Mouse (Mus musculus): ENCODE results near the gene Wrap53.

The Wrap53 gene

DNA sequence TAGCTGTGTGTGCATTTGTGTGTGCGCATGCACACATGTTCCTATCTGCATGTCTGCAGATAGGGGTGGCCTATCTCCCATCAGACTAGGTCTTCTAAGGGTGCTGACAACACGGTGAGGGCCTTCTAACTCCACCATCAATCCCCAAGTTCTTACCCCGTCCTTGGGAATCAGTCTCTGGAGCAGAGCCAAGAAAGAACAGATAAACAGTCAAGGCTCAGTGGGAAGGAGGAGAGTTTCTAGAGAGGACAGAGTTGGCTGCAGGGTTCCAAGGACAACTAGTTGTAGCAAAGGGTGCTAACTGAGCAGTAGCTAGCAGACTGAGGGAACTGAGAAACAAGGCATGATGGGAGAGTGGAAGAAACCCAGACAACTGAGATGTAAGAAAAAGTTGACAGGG lies 21.7 kb upstream of the Wrap53 start:
- DNase-seq (ENCODE audit: low read depth, low spot score), result no peak

DNA sequence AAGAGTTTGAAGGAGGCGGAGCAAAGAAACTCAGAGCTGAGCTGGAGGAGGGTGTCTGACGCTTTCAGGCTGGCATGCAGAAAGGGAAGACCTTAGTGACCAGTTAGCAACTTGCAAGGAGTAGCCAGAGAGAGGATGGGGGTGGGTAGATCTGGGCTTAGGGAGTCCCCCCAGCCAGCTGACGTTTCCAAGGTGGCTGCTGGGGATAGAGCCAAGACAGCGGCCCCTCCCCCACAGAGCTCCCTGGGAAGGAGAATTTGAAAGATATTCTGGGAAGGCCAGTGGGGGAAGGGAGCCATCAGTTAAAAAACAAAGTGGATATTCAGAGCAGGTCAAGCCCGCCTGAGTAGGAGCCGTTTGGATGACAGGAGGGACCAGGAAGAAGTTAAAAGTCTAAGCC lies 20.0 kb upstream of the Wrap53 start:
- DNase-seq (ENCODE audit: low read depth, low spot score), result peak; percentile 55

DNA sequence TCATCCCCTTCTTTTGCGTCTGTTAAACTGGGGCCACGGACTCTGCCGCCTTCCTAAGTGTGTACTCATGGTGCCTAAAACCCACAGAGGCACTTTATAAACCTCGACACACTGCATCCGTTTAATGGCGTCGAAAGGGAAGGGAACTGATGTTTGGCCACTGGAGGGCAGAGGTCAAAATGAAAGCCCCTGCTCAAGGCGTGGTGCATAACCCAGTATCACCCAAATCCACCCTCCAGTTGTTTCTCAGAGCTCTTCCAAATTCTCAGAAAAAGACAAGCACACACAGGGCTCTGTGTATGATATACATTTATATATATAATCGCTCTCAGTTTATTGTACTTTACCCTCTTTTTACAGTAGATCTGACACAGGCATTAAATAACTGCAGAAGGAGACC lies 19.4 kb upstream of the Wrap53 start:
- DNase-seq (ENCODE audit: low read depth, low spot score), result no peak

DNA sequence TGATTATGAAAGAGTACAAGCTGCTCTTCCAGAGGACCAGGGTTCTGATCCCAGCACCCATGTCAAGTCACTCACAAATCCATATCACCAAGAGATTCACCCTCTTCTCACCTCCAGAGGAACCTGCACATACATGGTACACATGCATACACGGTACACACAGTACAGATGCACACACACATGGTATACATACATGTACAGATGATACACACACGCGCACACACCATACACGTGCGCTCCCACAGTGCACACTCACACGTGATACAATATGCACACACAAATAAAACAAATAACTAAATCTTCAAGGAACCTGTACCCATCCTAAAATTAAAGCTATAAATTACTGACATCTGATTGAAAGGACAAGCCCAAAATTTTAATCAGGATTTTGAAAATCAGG lies 14.8 kb upstream of the Wrap53 start:
- no peak for DNase-seq (ENCODE audit: low read depth, low spot score)

DNA sequence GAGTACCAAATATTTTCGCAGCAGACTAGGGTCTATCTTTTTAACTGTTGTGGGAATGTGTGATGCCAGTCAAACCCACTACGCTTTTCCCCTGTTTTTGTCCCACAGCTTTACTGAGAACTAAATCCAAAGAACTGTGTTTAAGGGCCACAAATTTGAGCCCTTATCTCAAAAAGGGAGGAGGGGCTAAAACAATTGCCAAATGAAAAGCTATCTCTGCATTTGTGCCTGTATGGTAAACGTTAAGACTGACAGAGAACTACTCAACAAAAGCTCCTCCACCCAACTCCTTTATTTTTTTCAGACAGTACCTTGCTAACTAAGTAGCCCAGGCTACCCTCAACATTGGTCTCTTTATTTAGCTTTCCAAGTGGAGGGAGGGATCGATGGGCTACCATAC lies 12.7 kb upstream of the Wrap53 start:
- no peak for DNase-seq (ENCODE audit: low read depth, low spot score)

DNA sequence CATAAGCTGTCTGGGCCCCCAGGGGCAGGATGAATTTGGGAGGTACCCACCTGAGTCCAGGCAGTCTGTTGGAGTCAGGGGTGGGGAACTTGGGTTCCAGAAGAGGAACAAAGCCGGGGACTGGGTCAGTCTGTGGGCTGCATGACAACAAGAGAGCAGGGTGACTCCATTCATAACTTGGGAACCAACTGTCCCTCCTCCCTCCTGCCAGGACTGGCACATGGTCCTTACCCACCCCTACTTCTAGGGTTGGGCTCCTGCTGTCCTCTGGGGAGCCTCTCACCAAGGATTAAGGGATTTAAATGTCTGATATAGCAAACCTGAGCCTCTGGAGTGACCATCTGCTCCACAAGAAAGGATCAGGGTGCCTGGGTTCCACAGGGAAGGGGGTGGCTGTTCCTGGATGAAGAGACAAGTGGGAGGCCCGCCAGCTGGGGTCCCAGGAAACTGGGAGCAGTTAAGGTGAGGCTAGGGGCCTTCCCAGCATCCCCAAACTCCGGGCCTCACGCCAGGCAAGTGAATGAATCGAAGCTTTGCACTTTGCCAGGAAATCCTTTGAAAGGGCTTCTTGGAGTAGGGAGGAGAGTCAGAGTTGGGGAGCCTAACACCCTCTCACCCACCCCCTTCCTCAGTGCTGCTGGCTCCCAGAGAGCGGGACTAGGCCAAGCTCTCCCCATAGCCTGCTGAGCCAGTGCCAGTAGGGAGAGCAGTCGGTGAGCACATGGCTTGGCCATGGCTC lies 12.0 kb upstream of the Wrap53 start:
- peak; percentile 66 for DNase-seq (ENCODE audit: low read depth, low spot score)

DNA sequence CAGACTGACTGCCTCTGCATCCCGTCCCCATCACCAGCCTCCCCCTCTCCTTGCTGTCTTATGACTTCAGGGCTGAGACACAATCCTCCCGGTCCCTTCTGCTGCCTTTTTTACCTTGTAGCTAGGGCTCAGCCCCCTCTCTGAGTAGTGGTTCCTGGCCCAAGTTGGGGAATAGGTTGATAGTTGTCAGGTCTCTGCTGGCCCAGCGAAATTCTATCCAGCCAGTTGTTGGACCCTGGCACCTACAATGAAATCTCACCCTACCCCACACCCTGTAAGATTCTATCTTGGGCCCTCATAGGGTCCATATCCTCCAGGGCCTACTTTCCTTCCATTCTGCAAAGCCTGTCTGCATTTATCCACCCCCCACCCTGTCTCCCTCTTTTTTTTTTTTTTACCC lies 11.4 kb upstream of the Wrap53 start:
- no peak for DNase-seq (ENCODE audit: low read depth, low spot score)

DNA sequence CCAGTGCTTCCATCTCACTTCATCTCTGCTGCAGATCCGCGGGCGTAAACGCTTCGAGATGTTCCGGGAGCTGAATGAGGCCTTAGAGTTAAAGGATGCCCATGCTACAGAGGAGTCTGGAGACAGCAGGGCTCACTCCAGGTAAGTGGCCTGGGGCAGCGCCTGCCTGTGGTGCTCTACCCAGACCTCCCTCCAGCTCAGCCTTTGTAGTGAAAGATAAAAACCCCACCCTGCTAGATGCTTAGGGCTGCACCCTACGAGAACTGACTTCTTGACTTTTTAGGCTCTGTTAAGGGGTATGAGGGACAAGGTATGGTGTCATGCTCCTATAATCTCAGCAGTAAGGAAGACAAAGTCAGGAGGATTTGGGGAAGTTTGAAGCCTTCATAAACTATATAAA lies 10.6 kb upstream of the Wrap53 start:
- DNase-seq (ENCODE audit: low read depth, low spot score), result no peak

DNA sequence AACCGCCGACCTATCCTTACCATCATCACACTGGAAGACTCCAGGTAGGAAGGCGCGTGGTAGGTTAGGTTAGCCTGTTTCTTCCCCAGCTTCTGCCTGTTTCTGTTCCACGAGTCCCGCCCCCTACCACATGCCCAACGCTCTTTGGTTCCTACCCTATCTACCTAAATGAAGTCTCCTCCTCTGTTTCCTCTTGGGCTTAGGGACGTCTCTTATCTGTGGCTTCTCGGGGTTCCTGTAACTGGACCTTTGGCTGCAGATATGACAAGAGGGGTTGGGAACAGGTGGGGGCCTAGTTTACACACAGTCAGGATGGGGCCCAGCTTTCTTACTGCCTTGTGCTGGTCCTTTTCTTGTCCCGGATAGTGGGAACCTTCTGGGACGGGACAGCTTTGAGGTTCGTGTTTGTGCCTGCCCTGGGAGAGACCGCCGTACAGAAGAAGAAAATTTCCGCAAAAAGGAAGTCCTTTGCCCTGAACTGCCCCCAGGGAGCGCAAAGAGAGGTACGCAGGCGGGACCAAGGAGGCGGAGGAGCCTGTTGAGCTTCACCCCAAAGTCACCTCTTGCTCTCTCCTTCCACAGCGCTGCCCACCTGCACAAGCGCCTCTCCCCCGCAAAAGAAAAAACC lies 9.3 kb upstream of the Wrap53 start:
- DNase-seq (ENCODE audit: low read depth, low spot score), result no peak

DNA sequence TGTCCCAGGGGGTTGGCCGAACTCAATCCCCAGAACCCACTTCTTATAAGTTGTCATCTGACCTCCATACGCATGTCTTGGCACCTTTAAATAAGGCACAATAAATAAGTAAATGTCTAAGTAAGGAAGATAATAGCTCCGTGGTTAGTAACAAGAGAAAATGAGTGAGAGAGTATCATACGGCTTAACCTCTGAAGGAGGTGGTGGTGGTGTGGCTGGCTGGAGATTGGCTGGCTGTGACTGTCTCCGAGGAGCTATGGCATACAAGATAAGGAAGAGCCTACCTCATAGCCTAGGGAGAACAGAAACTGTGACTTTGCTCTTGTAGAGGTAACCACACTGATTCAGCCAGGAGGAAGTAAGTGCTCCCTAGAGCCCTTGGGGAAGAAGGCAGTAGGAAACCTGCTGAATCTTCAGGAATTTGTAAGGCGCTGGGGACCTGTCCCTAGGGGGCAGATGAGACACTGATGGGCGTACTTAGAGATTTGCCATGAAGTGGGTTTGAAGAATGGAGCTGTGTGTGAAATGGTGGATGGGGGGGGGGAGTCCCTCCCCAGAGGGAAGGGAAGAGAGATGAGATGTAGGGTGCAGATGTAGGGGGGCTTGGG lies 5.8 kb upstream of the Wrap53 start:
- DNase-seq (ENCODE audit: low read depth, low spot score), result no peak

DNA sequence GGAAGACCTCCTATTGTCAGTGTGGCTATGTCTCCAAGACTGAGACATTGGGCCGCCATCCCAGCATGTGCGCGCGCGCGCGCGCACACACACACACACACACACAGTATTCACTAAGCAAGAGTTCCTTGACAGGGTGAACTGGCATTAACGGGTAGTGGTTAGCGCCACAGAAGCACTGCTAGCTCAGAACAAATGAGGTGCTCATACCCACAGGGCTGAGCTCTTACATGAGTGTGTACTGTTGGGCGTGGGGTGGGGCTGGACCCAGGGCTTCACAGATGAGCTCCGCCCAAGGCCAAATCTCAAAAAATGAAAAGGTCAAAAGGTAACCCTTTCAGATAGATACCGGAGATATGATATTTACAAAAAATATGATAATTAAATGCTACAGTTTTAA lies 4.9 kb upstream of the Wrap53 start:
- DNase-seq (ENCODE audit: low read depth, low spot score), result no peak

DNA sequence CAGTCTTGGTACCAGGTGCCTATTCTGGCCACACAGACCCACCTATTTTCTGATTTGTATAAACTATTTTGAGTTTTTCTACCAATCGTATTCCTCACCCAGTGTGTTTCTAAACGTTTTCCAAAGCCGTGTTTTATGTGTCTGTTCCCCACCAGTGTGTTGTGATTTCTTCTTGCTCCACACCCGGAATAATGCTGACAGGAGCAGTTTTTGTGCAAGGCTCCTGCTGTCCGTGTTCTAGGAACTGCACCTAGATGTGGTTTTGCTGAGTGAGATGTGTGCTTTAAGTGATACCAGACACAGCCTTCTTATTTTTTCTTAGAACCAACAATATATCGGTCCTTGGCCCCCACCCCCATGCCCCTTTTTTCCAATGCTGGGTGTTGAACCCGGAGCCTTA lies 4.0 kb upstream of the Wrap53 start:
- no peak for DNase-seq (ENCODE audit: low read depth, low spot score)

DNA sequence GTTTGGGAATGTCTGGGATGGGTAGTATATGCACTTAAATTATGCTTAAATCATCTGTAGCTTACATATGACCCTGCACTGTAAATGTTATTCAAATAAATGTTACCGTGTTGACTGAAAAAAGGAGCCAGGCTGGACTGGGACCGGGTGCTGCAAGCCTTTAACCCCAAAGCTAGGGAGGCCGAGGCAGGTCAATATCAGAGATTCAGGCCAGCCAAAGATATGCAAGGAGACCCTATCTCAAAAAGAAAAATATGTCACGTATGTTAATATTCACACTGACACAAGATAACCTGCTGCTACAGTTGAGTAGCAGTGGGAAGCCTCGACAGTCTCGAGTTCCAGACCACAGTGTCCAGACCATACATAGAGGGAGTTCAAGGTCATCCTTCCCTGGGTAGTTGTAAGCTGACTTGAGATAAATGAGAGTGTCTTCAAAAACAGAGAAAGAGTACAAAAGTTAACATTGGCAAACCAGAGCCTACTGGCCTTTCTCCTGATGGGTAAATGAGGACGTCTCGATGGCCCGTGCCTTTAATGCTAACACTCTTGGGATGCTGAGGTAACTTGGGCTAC lies 2.3 kb upstream of the Wrap53 start:
- DNase-seq (ENCODE audit: low read depth, low spot score), result no peak

DNA sequence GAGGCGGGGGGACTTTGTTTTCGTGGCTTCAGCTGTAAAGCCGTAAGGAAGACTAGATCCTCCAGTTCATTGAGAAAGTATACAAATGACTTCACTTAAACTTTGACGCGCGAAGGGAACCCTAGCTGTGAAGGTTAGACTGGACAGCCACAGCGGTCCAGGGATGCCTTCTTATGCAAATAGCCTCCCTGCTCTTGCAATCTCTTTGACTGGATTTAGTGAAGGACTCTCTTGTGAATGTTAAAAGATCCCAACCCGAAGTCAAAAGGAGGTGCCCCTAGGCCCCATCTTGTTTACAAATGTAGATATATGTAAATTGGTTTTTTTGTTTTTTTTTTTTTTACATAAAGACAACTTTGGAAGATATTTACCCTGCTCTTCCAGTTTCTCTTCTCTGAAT lies 1.8 kb upstream of the Wrap53 start:
- no peak for DNase-seq (ENCODE audit: low read depth, low spot score)

DNA sequence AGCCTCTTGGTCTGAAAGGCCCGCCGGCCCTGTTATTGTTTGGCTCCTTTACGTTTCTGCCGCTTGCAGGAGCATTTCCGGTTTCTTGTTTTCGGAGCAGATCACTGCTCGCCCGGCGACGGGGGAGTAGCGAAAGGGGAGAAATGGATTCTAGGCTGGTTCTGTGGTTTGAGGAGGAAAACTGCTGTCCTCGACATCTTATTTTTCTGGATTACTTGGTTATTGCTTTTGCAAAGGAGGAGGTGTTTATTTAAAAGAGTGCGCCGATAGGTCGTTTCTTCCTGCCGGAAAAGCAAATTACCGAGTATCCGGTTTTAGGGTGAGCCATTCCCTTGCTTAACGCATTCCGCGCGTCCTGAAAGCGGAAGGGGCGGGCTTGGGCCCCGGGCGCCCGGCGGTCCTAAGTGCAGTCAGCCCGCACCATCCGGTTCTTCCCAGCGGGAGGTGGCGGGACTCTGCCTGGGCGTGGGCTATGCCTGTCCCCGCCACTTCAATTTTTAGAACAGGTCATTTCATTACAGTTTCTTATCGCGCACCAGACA lies 1.2 kb upstream of the Wrap53 start:
- peak; percentile 98 for DNase-seq (ENCODE audit: low read depth, low spot score)

DNA sequence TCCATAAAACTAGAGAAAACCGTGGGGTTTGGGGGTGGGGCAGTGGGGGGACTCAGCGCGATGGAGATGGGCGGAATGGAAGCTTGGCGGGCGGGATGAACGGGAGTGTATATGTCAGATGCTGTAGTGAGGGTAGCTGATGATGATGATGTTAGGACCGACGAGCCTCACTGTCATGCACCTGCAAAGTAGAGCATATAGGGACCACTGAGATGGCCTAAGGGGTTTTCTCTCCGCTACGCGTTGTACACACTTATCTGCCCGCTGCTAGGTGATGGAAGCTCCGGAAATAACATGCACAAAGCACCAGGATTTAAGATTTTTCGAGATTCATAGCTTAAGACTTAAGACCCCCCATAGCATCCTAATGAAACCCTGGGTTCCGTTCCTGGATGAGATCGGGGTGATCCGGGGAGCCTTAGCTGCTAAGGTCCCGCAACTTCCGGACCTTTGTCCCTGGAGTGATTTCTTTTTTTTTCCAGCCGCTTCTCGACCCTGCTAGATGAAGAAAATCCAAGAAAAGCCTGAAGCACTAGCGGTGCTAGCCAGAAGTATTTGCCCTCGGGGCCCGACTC lies 604 bp upstream of the Wrap53 start:
- DNase-seq (ENCODE audit: low read depth, low spot score), result no peak

DNA sequence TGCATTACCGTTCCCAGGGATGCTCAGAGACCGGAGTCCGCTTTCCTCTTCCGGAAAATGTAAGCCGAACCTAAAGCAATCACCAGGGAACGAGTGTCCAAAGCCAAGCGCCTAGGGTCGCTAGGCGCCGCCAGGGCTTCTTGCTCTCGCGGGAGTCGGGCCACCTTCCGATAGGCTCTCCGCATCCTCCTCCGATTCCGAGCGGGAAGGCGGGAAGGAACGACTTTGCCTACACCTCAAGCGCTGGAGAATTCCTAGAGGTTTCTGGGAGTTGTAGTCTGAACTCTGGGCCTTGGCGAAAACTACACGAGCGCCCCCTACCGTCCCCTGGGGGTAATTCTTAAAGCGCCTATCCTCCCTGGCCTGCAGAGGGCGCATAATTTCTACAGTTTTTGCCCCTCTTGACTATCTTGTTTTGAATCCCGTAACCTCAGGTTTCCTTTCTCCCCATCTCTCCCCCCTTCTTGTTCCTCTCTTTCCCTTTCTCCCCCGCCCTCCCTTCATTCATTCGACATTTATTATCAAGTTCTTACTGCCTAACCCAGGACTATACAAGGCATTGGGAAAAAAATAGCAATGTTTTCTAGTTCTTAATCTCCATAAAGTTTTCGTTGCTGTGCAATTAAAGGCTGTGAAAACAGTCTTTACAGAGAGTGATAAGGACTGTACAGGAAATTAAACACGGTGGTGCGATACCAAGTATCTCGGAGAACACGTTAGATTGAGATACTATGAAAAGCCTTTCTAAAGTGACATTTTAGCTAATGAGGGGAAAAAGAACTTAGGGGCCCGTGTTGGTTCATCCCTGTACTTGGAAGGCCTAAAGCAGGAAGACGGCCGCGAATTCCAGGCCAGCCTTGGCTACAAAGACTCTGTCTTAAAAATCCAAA lies 682 bp downstream of the Wrap53 start:
- peak; percentile 99 for DNase-seq (ENCODE audit: low read depth, low spot score)

DNA sequence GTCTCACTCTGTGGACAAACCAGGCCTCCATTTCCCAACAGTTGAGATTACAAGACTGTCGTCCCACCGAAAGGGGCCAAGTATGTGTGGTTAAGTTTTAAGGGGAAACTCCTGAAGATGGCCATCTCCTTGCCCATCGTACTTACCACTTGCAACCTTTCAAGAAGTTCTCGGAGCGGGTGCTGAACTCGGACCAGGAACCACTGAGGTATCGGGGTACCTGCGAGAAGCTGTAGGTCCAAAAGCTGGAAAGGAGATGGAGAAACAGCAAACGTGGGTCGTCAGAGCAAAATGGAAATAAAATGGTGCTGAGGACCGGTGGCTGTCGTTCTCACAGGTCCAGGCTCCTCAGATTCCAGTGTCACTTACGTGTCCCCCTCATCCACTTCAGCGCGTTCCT lies 1.8 kb downstream of the Wrap53 start:
- no peak for DNase-seq (ENCODE audit: low read depth, low spot score)

DNA sequence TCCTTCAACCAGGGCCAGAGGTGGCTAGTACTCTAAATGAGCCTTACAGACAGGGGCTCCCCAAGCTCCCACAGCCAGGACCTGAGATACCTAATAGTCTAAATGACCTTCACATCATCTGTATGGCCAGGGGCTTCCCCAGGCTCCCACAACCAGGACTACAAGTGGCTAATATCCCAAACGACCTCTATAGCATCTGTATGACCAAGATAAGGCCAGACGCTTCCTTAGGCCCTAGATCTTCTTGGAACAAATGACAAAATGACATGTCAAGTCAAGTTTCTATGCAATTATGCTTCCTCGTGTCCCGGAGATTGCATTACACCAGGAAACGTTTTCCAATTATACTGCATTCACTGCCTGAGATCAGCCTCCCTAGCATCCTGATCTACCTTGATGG lies 3.7 kb downstream of the Wrap53 start:
- no peak for DNase-seq (ENCODE audit: low read depth, low spot score)

DNA sequence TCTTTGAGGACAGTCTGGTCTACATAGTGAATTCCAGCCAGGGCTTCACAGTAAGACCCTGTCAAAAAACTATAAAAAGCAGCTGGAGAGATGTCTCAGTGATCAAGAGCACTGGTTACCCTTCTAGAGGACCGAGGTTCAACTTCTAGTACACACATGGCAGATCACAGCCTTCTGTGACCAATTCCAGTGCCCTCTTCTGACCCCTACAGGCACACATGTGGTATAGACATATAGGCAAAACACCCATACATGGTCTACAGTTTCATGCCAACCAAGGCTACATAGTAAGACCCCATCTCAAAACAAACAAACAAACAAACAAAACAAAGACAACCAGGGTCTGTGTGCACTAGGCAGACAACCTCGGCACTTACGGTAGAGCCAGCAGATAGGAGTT lies 4.8 kb downstream of the Wrap53 start:
- peak; percentile 74 for DNase-seq (ENCODE audit: low read depth, low spot score)

DNA sequence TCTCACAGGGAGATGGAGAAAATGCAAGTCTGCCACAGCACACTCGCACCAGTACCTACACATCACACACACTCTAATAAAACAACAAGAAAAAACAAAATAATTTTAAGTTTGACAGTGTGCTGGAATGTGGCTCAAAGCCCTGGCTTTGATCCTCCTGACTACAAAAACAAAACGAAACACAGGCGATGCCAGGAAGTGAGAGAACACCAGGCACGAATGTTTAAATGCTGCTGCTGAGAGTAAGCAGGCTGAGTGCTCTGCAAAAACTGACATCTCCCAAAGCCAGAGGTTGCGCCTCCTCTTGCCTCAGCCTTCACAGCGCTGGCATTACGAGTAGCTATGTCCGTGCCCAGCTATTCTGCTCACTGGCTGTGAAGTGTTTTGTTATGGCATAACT lies 14.9 kb downstream of the Wrap53 start:
- DNase-seq (ENCODE audit: low read depth, low spot score), result no peak

All from brain, adult 2 months (tissue).